Mouse (Mus musculus) embryonic fibroblast, embryonic 13.5 days (primary cell): Measurements from ENCODE around the gene Adora2a.

Source experiments
- CTCF ChIP-seq: IDR thresholded peaks from 2 replicates; pipeline ENCODE4 v1.5.1; 2011; ENCODE audit warnings: mild to moderate bottlenecking, control low read depth, low read length, moderate library complexity, borderline replicate concordance; ENCODE audit not compliant: insufficient read depth
- POLR2A ChIP-seq: IDR thresholded peaks from 2 replicates; pipeline ENCODE4 v1.6.1; 2011; ENCODE audit warnings: low read depth, mild to moderate bottlenecking, control low read depth, low read length, moderate library complexity

DNA sequence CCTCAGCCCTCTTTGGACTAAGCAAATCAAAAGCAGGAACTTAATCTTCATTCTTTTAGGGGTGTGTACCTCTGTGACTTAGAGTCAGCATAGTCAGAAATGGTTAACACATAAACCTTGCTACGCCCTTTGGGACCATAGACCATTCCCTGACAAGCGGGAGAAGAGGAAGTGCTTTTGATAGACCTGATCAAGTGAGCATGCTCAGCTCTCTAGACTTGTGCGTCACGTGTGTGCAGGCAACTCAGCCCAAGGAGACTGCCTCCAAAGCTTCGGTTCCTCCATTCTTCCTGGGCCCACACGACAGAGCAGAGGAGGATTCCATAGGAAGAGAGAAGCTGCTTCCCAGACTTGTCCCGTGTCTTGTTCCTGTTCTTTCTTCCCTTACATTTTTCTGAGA is 28.1 kb upstream of the Adora2a start:
- TF ChIP-seq CTCF (no peak), POLR2A (no peak)
